Mouse (Mus musculus) myocyte (in vitro differentiated cells): ENCODE measurements around the gene Gon4l. TPM values are rescaled to one million over a fixed set of nuclear protein-coding genes. Genes with fewer than 3 reads are reported as not detected.

ENCODE experiments used
- H3K27me3 ChIP-seq: one replicate; pipeline ENCODE4 v1.6.1; 2011; ENCODE audit not compliant: control insufficient read depth, insufficient read depth, insufficient read length
- H3K36me3 ChIP-seq: one replicate; pipeline ENCODE4 v1.6.1; 2011; ENCODE audit not compliant: control insufficient read depth, insufficient read depth
- H3K4me2 ChIP-seq: one replicate; pipeline ENCODE4 v1.6.1; 2011; ENCODE audit warnings: low read depth, control low read depth
- H3K4me3 ChIP-seq: one replicate; pipeline ENCODE4 v1.5.1; 2011; ENCODE audit warnings: mild to moderate bottlenecking, control low read depth, moderate library complexity
- H3K79me2 ChIP-seq: one replicate; pipeline ENCODE4 v1.6.1; 2011; ENCODE audit not compliant: control insufficient read depth, insufficient read depth
- H3ac ChIP-seq: one replicate; pipeline ENCODE4 v1.6.1; 2011; ENCODE audit not compliant: control insufficient read depth, insufficient read length
- CEBPB ChIP-seq: IDR thresholded peaks from 2 replicates; pipeline ENCODE4 v1.6.1; 2011; ENCODE audit warnings: mild to moderate bottlenecking, moderate library complexity; ENCODE audit not compliant: poor library complexity, insufficient read depth, severe bottlenecking
- E2F4 ChIP-seq: IDR thresholded peaks from one replicate; pipeline ENCODE4 v1.6.1; 2011; ENCODE audit warnings: mild to moderate bottlenecking, control low read depth, moderate library complexity; ENCODE audit not compliant: insufficient read depth
- MAX ChIP-seq: IDR thresholded peaks from one replicate; pipeline ENCODE4 v1.6.1; 2011; ENCODE audit warnings: low read depth, mild to moderate bottlenecking, control low read depth
- MYOD1 ChIP-seq, 3 experiments: IDR thresholded peaks; one replicate each; pipeline ENCODE4 v1.6.1; 2011; ENCODE audit warnings: control low read depth in 2 of 3, low read depth in 2 of 3, mild to moderate bottlenecking in 2 of 3, moderate library complexity in 1 of 3; ENCODE audit not compliant: insufficient read length in 2 of 3, control insufficient read depth in 1 of 3
- MYOG ChIP-seq, 3 experiments: IDR thresholded peaks; one replicate each; pipeline ENCODE4 v1.6.1; 2011; ENCODE audit warnings: control low read depth in 2 of 3, low read depth in 2 of 3, mild to moderate bottlenecking in 2 of 3; ENCODE audit not compliant: insufficient read length in 2 of 3, control insufficient read depth in 1 of 3, insufficient read depth in 1 of 3
- POLR2A ChIP-seq: IDR thresholded peaks from one replicate; pipeline ENCODE4 v1.6.1; 2011; ENCODE audit warnings: low read depth, mild to moderate bottlenecking, control low read depth, moderate library complexity; ENCODE audit not compliant: insufficient read length
- POLR2AphosphoS2 ChIP-seq: IDR thresholded peaks from one replicate; pipeline ENCODE4 v1.6.1; 2011; ENCODE audit warnings: low read depth, control low read depth; ENCODE audit not compliant: insufficient read length
- REST ChIP-seq: IDR thresholded peaks from one replicate; pipeline ENCODE4 v1.6.1; 2011; ENCODE audit warnings: mild to moderate bottlenecking, control low read depth, moderate library complexity; ENCODE audit not compliant: insufficient read depth, insufficient read length
- SRF ChIP-seq: IDR thresholded peaks from one replicate; pipeline ENCODE4 v1.6.1; 2011; ENCODE audit warnings: low read depth; ENCODE audit not compliant: control insufficient read depth, insufficient read length
- TCF12 ChIP-seq: IDR thresholded peaks from one replicate; pipeline ENCODE4 v1.6.1; 2011; ENCODE audit warnings: mild to moderate bottlenecking, control low read depth; ENCODE audit not compliant: poor library complexity, insufficient read depth, severe bottlenecking
- TCF3 ChIP-seq: IDR thresholded peaks from one replicate; pipeline ENCODE4 v1.6.1; 2011; ENCODE audit warnings: low read depth, control low read depth; ENCODE audit not compliant: insufficient read length
- USF1 ChIP-seq: IDR thresholded peaks from one replicate; pipeline ENCODE4 v1.6.1; 2011; ENCODE audit warnings: low read depth, mild to moderate bottlenecking, control low read depth, moderate library complexity
- polyA plus RNA-seq: library from polyadenylated mRNA; unstranded; fragments of >200 nt; fragmentation: generic; extraction: Trizol; gene quantifications from one replicate; pipeline ENCODE4 v1.2.1, GENCODE M21; 2012; ENCODE audit warnings: missing spikeins

Gene Gon4l
- polyA plus RNA-seq, 1 experiment = 11.7 TPM

GRCm38 (mm10) chr3:88925651-88926050 lies 90.6 kb downstream of the Gon4l start:
- no peaks in the 10 kb centered on the region for H3K79me2 ChIP-seq
- H3K36me3 ChIP-seq = peaks cover 15% of the 10 kb centered on the region
- H3K27me3 ChIP-seq = no peaks in the 10 kb centered on the region
- no peak for TF ChIP-seq MYOD1 (IDR thresholded peaks at IDR 0.05; ENCODE audit: control insufficient read depth in 1 of 3, insufficient read length in 2 of 3, low read depth in 2 of 3)
- TF ChIP-seq CEBPB = no peak
- TF ChIP-seq USF1 = no peak
- no peak overlapping the region for H3K4me3 ChIP-seq
- H3K4me2 ChIP-seq = no peak overlapping the region
- no peak overlapping the region for H3ac ChIP-seq

GRCm38 (mm10) chr3:88929501-88929900 lies 94.5 kb downstream of the Gon4l start:
- no peak overlapping the region for H3ac ChIP-seq
- TF ChIP-seq TCF12 (no peak), POLR2A (no peak), MYOG (IDR thresholded peaks at IDR 0.05; ENCODE audit: control insufficient read depth in 1 of 3, insufficient read depth in 1 of 3, insufficient read length in 2 of 3, low read depth in 2 of 3) (no peak), USF1 (no peak), REST (no peak), SRF (no peak), CEBPB (no peak), TCF3 (no peak), E2F4 (no peak), MYOD1 (IDR thresholded peaks at IDR 0.05; ENCODE audit: control insufficient read depth in 1 of 3, insufficient read length in 2 of 3, low read depth in 2 of 3) (no peak)
- H3K27me3 ChIP-seq = no peaks in the 10 kb centered on the region
- no peaks in the 10 kb centered on the region for H3K79me2 ChIP-seq
- no peak overlapping the region for H3K4me2 ChIP-seq
- H3K36me3 ChIP-seq = peaks cover 11% of the 10 kb centered on the region
- no peak overlapping the region for H3K4me3 ChIP-seq

GRCm38 (mm10) chr3:88939071-88939470 lies 104.0 kb downstream of the Gon4l start:
- Histone ChIP-seq H3K27me3 (no peaks in the 10 kb centered on the region), H3K36me3 (peaks cover 28% of the 10 kb centered on the region), H3K4me2 (no peak overlapping the region), H3ac (no peak overlapping the region), H3K79me2 (peaks cover 10% of the 10 kb centered on the region), H3K4me3 (no peak overlapping the region)
- TF ChIP-seq TCF12 = no peak
- no peak for TF ChIP-seq POLR2AphosphoS2
- no peak for TF ChIP-seq USF1
- TF ChIP-seq MYOG (IDR thresholded peaks at IDR 0.05; ENCODE audit: control insufficient read depth in 1 of 3, insufficient read depth in 1 of 3, insufficient read length in 2 of 3, low read depth in 2 of 3) = no peak
- TF ChIP-seq CEBPB = no peak

GRCm38 (mm10) chr3:88939749-88940148 lies 104.7 kb downstream of the Gon4l start:
- TF ChIP-seq MAX = no peak
- TF ChIP-seq REST = no peak
- no peak for TF ChIP-seq E2F4
- TF ChIP-seq TCF3 = no peak
- no peak for TF ChIP-seq TCF12
- no peak for TF ChIP-seq POLR2AphosphoS2
- no peak for TF ChIP-seq POLR2A
- TF ChIP-seq MYOD1 (IDR thresholded peaks at IDR 0.05; ENCODE audit: control insufficient read depth in 1 of 3, insufficient read length in 2 of 3, low read depth in 2 of 3) = no peak
- TF ChIP-seq SRF = no peak
- TF ChIP-seq MYOG (IDR thresholded peaks at IDR 0.05; ENCODE audit: control insufficient read depth in 1 of 3, insufficient read depth in 1 of 3, insufficient read length in 2 of 3, low read depth in 2 of 3) = no peak
- no peak for TF ChIP-seq USF1
- no peak for TF ChIP-seq CEBPB
- Histone ChIP-seq H3K4me2 (no peak overlapping the region), H3K36me3 (peaks cover 24% of the 10 kb centered on the region), H3ac (no peak overlapping the region), H3K79me2 (peaks cover 10% of the 10 kb centered on the region), H3K27me3 (no peaks in the 10 kb centered on the region), H3K4me3 (no peak overlapping the region)

DNA sequence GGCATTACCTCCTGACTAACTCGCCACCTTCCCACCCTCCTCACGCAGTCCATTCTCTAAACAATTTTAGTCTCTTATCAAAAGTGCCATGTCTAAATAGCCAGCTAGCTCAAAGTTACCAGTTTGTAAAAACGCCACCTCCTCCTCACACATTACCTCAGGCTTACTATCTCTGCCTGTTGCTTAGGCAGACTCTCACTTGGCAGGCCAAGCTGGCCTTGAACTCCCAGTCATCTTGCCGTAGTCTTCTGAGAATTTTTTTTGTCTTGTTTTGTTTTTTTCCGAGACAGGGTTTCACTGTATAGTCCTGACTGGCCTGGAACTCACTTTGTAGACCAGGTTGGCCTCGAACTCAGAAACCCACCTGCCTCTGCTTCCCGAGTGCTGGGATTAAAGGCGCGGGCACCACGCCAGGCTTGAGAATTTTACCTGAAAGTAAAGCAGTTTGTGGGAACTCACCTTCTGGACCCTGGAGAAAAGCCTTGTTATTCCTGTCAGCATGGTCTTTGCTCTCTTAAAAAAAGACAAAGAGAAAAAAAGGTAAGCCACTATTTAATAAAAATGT lies 107.4 kb downstream of the Gon4l start:
- Histone ChIP-seq H3K27me3 (no peaks in the 10 kb centered on the region), H3K79me2 (peaks cover 32% of the 10 kb centered on the region), H3ac (no peak overlapping the region), H3K36me3 (peaks cover 24% of the 10 kb centered on the region), H3K4me2 (no peak overlapping the region), H3K4me3 (no peak overlapping the region)
- TF ChIP-seq TCF3 = no peak
